Mouse (Mus musculus) right cerebral cortex, postnatal 36 days (tissue): ENCODE data around the gene Wdr66.
A peak's percentile ranks its signal among the peaks of the same experiment; 100 is the strongest.

ENCODE experiments used
- DNase-seq, 2 experiments: peaks; one replicate each; pipeline ENCODE4 v3.0.0; 2022; ENCODE audit warnings: low spot score in 2 of 2, mixed read lengths in 1 of 2

Gene Wdr66

GRCm38 (mm10) chr5:123357253-123357652 lies 105.4 kb downstream of the Wdr66 start:
- no peak for DNase-seq

GRCm38 (mm10) chr5:123359431-123359830 lies 107.5 kb downstream of the Wdr66 start:
- no peak for DNase-seq

GRCm38 (mm10) chr5:123362911-123363310 lies 111.0 kb downstream of the Wdr66 start:
- DNase-seq, result no peak

GRCm38 (mm10) chr5:123364302-123364971 lies 112.5 kb downstream of the Wdr66 start:
- DNase-seq, result no peak

GRCm38 (mm10) chr5:123368869-123369488 lies 117.1 kb downstream of the Wdr66 start:
- DNase-seq, result no peak

- no peak for DNase-seq
Observed at GRCm38 (mm10) chr5:123370049-123370448, 118.1 kb downstream of the Wdr66 start.

GRCm38 (mm10) chr5:123375262-123375661 lies 123.4 kb downstream of the Wdr66 start:
- no peak for DNase-seq

GRCm38 (mm10) chr5:123375793-123376452 lies 124.0 kb downstream of the Wdr66 start:
- no peak for DNase-seq

- DNase-seq, result peak in 1 of 2 experiments; percentile 51
Observed at GRCm38 (mm10) chr5:123376569-123376968, 124.7 kb downstream of the Wdr66 start.
